Mouse (Mus musculus): Measurements from ENCODE around the gene 4930562C15Rik.

- no peak for TF ChIP-seq EP300 (IDR thresholded peaks at IDR 0.05; ENCODE audit: low read depth in 1 of 2, low read length in 2 of 2)
- TF ChIP-seq CTCF (IDR thresholded peaks at IDR 0.05 in 2 of 3, conservative IDR thresholded peaks at IDR 0.05 in 1 of 3; ENCODE audit: control insufficient read depth in 1 of 3, insufficient read depth in 1 of 3, low read depth in 2 of 3, low read length in 3 of 3, poor library complexity in 1 of 3, severe bottlenecking in 1 of 3) = no peak
Observed at GRCm38 (mm10) chr16:4877195-4877594, 42.0 kb downstream of the 4930562C15Rik start.
